Mouse (Mus musculus) intestine, postnatal 0 days (tissue): Measurements from ENCODE around the gene Prrc2a. TPM values are rescaled to one million over a fixed set of nuclear protein-coding genes. Genes with fewer than 3 reads are reported as not detected.
A peak's percentile ranks its signal among the peaks of the same experiment; 100 is the strongest.

Source experiments
- ATAC-seq: fragments of 200-750 bp; cut with Nextera tagmentation; 2 replicates; pipeline ENCODE4 v1.8.0; 2017; ENCODE audit warnings: mild to moderate bottlenecking, moderate TSS enrichment, moderate library complexity
- H3K27ac ChIP-seq: fragments of 300-500 bp; sonication (generic); 2 replicates; pipeline ENCODE4 v1.5.1; 2014; ENCODE audit warnings: mild to moderate bottlenecking, low read depth, low read length, moderate library complexity
- H3K27me3 ChIP-seq: fragments of 300-500 bp; sonication (generic); replicated peaks from 2 replicates; pipeline ENCODE4 v1.6.1; 2014; ENCODE audit warnings: low read length, mixed read lengths; ENCODE audit not compliant: control insufficient read depth, insufficient read depth
- H3K36me3 ChIP-seq: fragments of 300-500 bp; sonication (generic); 2 replicates; pipeline ENCODE4 v1.6.1; 2014; ENCODE audit warnings: mild to moderate bottlenecking, moderate library complexity; ENCODE audit not compliant: control insufficient read depth, insufficient read depth
- H3K4me1 ChIP-seq: fragments of 300-500 bp; sonication (generic); replicated peaks from 2 replicates; pipeline ENCODE4 v1.6.1; 2014; ENCODE audit warnings: antibody characterized with exemption, low read length, mixed read lengths; ENCODE audit not compliant: control insufficient read depth, insufficient read depth
- H3K4me2 ChIP-seq: fragments of 300-500 bp; sonication (generic); replicated peaks from 2 replicates; pipeline ENCODE4 v1.6.1; 2014; ENCODE audit warnings: low read depth, mild to moderate bottlenecking, moderate library complexity
- H3K4me3 ChIP-seq: fragments of 300-500 bp; sonication (generic); 2 replicates; pipeline ENCODE4 v1.5.1; 2014; ENCODE audit warnings: low read depth, low read length
- H3K9ac ChIP-seq: fragments of 300-500 bp; sonication (generic); 2 replicates; pipeline ENCODE4 v1.6.1; 2014; ENCODE audit warnings: mild to moderate bottlenecking, low read depth, low read length
- H3K9me3 ChIP-seq: fragments of 300-500 bp; sonication (generic); 2 replicates; pipeline ENCODE4 v1.6.1; 2016; ENCODE audit warnings: mixed run types; ENCODE audit not compliant: control insufficient read depth
- CTCF ChIP-seq: sonication (generic); IDR thresholded peaks from 2 replicates; pipeline ENCODE4 v1.5.1; 2016; ENCODE audit warnings: low read depth, mild to moderate bottlenecking, control low read depth, antibody characterized with exemption, moderate library complexity
- WGBS: fragments of 180-500 bp; shearing (Covaris S2); extraction: QIAGEN DNeasy Blood & Tissue Kit; methylation state at CpG from one replicate; pipeline ENCODE4 v1.1.7; 2014; 5-methylcytosine and 5-hydroxymethylcytosine counted together
- polyA plus RNA-seq: library from polyadenylated mRNA; unstranded; fragments of >200 nt; fragmentation: Nextera tagmentation; extraction: Ambion mirVana; gene quantifications from 2 replicates; pipeline ENCODE4 v1.2.1, GENCODE M21; 2015

Gene Prrc2a
- polyA plus RNA-seq, 1 experiment from 2014 or later = 40.0 TPM

DNA sequence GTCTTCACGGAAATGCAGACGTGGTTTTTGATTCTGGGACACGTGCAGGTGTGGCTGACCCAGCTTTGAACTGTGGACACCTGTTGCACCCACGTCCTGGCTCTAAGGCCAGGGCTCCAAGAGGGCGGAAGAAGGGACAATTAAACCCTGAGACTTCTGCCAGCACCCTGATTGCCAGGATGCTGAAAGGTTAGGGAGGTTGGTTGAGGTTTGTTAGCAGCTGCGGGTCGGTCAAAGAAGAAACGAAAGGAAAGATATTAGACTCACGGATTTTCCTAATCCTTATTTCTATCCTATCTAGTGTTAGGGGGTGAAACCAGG, 31.6 kb upstream of the Prrc2a start:
- no peaks in the 10 kb centered on the region for H3K9me3 ChIP-seq
- peak overlapping the region; percentile 47 for H3K4me3 ChIP-seq
- no peaks in the 10 kb centered on the region for H3K4me1 ChIP-seq
- no peak overlapping the region for H3K27ac ChIP-seq
- no peak for ATAC-seq
- 34% methylated on average over 9 of the region's 9 CpGs for WGBS
- TF ChIP-seq CTCF = no peak
- H3K36me3 ChIP-seq = no peaks in the 10 kb centered on the region
- no peak overlapping the region for H3K9ac ChIP-seq
- H3K27me3 ChIP-seq = peaks cover 16% of the 10 kb centered on the region
- H3K4me2 ChIP-seq = peak overlapping the region; percentile 95

DNA sequence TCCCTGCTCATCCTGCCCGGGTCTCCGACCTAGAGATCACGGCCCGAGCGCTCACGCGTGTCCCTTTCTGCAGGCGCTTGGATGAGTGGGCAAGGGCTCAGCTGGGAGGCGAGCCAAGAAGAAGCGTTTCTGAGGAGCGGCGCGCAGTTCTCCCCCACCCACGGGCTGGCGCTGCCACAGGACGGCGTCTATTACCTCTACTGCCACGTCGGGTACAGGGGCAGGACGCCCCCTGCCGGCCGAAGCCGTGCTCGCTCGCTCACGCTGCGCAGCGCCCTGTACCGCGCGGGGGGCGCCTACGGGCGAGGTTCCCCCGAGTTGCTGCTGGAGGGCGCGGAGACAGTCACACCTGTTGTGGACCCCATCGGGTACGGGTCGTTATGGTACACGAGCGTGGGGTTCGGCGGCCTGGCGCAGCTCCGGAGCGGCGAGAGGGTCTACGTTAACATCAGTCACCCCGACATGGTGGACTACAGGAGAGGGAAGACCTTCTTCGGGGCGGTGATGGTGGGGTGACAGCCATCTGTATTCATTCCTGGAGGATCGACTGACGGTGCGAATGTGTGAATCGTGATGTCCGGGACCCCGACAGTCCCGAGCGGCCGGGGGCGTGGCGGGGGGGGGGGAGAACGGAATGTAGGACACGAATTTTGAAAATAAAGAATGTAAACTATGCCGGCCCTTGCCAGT, 31.1 kb upstream of the Prrc2a start:
- no peaks in the 10 kb centered on the region for H3K4me1 ChIP-seq
- WGBS = 1% methylated on average over 66 of the region's 66 CpGs
- peak; percentile 76 for ATAC-seq
- H3K27ac ChIP-seq = no peak overlapping the region
- TF ChIP-seq CTCF = peak; percentile 97
- H3K36me3 ChIP-seq = no peaks in the 10 kb centered on the region
- no peaks in the 10 kb centered on the region for H3K9me3 ChIP-seq
- H3K4me2 ChIP-seq = peak overlapping the region; percentile 95
- H3K9ac ChIP-seq = no peak overlapping the region
- peaks cover 11% of the 10 kb centered on the region for H3K27me3 ChIP-seq
- H3K4me3 ChIP-seq = peak overlapping the region; percentile 47

DNA sequence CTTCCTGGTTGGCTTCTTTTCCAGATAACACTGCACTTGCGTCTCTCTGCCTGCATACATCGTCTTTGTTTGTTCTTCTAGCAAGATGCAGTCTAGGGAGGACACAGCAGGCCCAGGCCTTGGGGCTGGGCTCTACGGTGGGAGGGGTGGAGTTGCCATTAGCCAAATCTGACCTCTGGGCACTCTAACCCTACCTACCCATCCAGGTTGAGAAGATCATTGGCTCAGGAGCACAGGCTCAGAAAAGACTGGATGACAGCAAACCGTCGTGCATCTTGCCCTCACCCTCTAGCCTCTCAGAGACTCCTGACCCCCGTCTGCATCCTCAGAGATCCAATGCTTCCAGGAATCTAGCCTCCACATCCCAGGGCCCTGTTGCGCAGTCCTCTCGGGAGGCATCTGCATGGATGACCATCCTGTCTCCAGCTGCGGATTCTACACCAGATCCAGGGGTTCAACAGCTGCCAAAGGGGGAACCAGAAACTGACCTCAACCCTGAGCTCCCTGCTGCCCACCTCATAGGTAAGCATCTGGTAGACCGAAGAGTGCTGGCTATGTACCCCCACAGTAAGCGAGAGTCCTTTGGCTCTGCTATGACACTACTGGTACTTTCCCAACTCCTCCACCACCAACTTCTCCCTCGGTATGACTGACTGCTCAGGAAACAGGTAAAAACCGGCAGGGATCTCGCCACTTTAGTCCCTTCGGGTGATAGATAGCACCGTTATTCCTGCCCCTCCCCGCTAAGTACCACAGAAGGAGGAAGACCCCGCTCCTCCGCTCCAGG, 30.3 kb upstream of the Prrc2a start:
- Histone ChIP-seq H3K27me3 (peaks cover 9% of the 10 kb centered on the region), H3K27ac (no peak overlapping the region), H3K9ac (no peak overlapping the region), H3K4me2 (peak overlapping the region; percentile 95), H3K36me3 (no peaks in the 10 kb centered on the region), H3K4me1 (no peaks in the 10 kb centered on the region), H3K9me3 (no peaks in the 10 kb centered on the region), H3K4me3 (peak overlapping the region; percentile 47)
- no peak for TF ChIP-seq CTCF
- 38% methylated on average over 19 of the region's 19 CpGs for WGBS
- ATAC-seq = no peak; the same call in 1 of the 2 replicates

DNA sequence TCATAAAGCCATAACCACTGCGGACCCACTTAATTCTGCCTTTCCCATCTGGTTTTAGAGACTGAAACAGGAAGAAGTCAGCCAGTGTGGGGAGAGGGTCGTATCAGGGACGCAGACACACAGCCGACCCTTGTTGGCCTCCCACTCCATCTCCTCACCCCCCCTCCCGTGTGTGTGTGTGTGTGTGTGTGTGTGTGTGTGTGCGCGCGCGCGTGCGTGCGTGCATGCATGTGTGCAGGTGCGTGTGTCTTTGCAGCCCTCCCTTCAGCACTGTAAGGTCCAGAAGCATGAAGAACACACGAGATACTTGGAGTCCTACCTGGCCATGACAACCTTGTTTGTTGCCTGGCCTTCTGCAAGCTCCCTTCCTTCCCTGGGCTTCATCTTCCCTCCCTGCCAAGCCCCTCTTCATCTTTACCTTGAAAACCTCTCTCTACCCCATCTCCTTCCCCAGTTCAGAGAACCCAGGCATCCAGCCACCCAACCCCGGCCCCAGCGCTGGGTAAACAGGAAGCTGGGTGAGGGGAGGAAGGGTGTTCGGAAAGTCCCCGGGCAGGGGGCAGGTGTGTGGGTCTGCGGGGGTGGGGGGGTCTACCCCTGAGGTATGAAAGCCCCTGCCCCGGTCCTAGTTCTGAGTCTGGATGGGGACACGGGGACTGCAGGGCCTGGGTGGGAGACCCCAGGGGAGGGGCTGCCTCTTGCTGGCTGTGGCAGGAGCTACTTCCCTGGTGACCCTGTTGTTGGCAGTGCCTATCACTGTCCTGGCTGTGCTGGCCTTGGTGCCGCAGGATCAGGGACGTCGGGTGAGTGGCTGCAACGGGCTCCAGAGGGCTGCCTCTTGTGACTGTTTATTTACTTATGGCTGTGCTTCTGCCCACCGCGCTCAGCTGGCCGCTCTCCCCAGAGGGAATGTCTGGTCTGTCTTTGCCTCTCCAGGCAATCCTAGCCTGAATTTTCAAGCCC, 29.5 kb upstream of the Prrc2a start, which contains the start of gene Ltb:
TSS of gene Ltb (plus strand) at position 559 of the 963 bp plus-strand sequence.
- ATAC-seq = no peak
- no peaks in the 10 kb centered on the region for H3K36me3 ChIP-seq
- H3K4me1 ChIP-seq = no peaks in the 10 kb centered on the region
- WGBS = 48% methylated on average over 28 of the region's 28 CpGs
- H3K4me3 ChIP-seq = peak within 1 kb of the TSS; percentile 47; the same call in 1 of the 2 replicates
- H3K27me3 ChIP-seq = peaks cover 9% of the 10 kb centered on the region
- H3K9ac ChIP-seq = no peak within 1 kb of the TSS
- H3K4me2 ChIP-seq = peak within 1 kb of the TSS; percentile 95
- no peak for TF ChIP-seq CTCF
- no peak within 1 kb of the TSS for H3K27ac ChIP-seq
- H3K9me3 ChIP-seq = no peaks in the 10 kb centered on the region

DNA sequence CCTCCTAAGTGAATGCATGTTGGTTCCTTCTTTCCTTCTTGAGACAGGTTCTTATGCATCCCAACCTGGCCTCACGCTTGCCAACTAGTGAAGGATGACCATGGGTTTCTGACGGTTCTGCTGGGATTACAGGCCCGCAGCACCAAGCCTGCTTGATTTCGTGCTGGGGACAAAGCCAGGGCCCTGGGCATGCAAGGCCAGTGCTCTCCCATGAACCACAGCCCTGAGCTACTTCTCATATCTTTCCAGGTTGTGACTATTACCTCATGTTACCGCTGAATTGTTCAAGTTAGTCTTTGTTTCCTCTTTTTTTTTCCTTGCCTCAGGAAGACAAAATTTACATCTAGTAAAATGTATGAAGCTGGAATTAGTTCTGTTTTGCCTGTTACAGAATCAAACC, 28.2 kb upstream of the Prrc2a start:
- H3K4me2 ChIP-seq = no peak overlapping the region
- H3K4me3 ChIP-seq = no peak overlapping the region
- H3K4me1 ChIP-seq = no peaks in the 10 kb centered on the region
- no peak for TF ChIP-seq CTCF
- no peak overlapping the region for H3K9ac ChIP-seq
- H3K27ac ChIP-seq = no peak overlapping the region
- no peaks in the 10 kb centered on the region for H3K9me3 ChIP-seq
- ATAC-seq = no peak
- H3K36me3 ChIP-seq = no peaks in the 10 kb centered on the region
- 77% methylated on average over 5 of the region's 5 CpGs for WGBS
- H3K27me3 ChIP-seq = peaks cover 9% of the 10 kb centered on the region

DNA sequence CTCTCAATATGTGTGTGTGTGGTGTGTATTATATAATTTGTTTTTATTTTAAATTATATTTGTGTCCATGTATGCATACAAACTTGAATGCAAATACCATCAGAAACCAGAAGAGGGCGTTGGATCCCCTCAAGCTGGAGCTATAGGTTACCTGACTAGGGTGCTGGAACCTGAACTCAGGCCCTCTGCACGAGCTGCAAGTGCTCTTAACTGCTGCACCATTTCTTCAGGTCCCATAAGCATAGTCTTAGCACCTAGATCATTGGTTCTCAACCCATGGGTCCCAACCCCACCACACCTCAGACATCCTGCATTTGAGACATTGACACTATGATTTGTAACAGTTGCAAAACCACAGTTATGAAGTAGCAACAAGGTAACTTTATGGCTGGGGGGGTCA, 27.0 kb upstream of the Prrc2a start:
- Histone ChIP-seq H3K27ac (no peak overlapping the region), H3K36me3 (no peaks in the 10 kb centered on the region), H3K9me3 (no peaks in the 10 kb centered on the region), H3K4me3 (no peak overlapping the region), H3K4me2 (no peak overlapping the region), H3K27me3 (peaks cover 9% of the 10 kb centered on the region), H3K9ac (no peak overlapping the region), H3K4me1 (no peaks in the 10 kb centered on the region)
- TF ChIP-seq CTCF = peak; percentile 24
- no peak for ATAC-seq
- WGBS = 63% methylated on average over 2 of the region's 2 CpGs
